Mouse (Mus musculus) thymus, postnatal 25 days (tissue): ENCODE results near the gene Ndufs7.

Experiments
- DNase-seq: peaks from one replicate; pipeline ENCODE4 v3.0.0; 2022

The Ndufs7 gene

GRCm38 (mm10) chr10:80264341-80265148 lies 15.6 kb downstream of the Ndufs7 start:
- peak; percentile 99 for DNase-seq

GRCm38 (mm10) chr10:80265149-80265486 lies 16.2 kb downstream of the Ndufs7 start:
- DNase-seq = no peak

- DNase-seq = no peak
Observed at GRCm38 (mm10) chr10:80270099-80270498, 21.2 kb downstream of the Ndufs7 start.

GRCm38 (mm10) chr10:80270734-80271181 lies 21.8 kb downstream of the Ndufs7 start:
- DNase-seq = no peak

GRCm38 (mm10) chr10:80271186-80271843 lies 22.4 kb downstream of the Ndufs7 start:
- no peak for DNase-seq

- no peak for DNase-seq
Observed at GRCm38 (mm10) chr10:80271870-80272585, 23.1 kb downstream of the Ndufs7 start.

GRCm38 (mm10) chr10:80273847-80274246 lies 24.9 kb downstream of the Ndufs7 start:
- DNase-seq = no peak

- DNase-seq = no peak
Observed at GRCm38 (mm10) chr10:80276238-80276637, 27.3 kb downstream of the Ndufs7 start.

- DNase-seq = no peak
Observed at GRCm38 (mm10) chr10:80278390-80278789, 29.5 kb downstream of the Ndufs7 start.

GRCm38 (mm10) chr10:80279273-80279672 lies 30.4 kb downstream of the Ndufs7 start:
- no peak for DNase-seq

- no peak for DNase-seq
Observed at GRCm38 (mm10) chr10:80281304-80281703, 32.4 kb downstream of the Ndufs7 start.

GRCm38 (mm10) chr10:80281921-80282371 lies 33.0 kb downstream of the Ndufs7 start:
- DNase-seq = no peak

GRCm38 (mm10) chr10:80282481-80283441 lies 33.8 kb downstream of the Ndufs7 start:
- DNase-seq = no peak

GRCm38 (mm10) chr10:80285222-80286070 lies 36.5 kb downstream of the Ndufs7 start:
- DNase-seq = no peak

GRCm38 (mm10) chr10:80288097-80288496 lies 39.2 kb downstream of the Ndufs7 start:
- no peak for DNase-seq

- DNase-seq = no peak
Observed at GRCm38 (mm10) chr10:80288657-80289056, 39.7 kb downstream of the Ndufs7 start.

- peak; percentile 93 for DNase-seq
Observed at GRCm38 (mm10) chr10:80292251-80293146, 43.6 kb downstream of the Ndufs7 start, which contains the start of gene Rps15. Gene Rps15, plus strand, starts transcription at chr10:80292453.

- peak; percentile 25 for DNase-seq
Observed at GRCm38 (mm10) chr10:80293325-80293724, 44.4 kb downstream of the Ndufs7 start.

- no peak for DNase-seq
Observed at GRCm38 (mm10) chr10:80294311-80294710, 45.4 kb downstream of the Ndufs7 start.

GRCm38 (mm10) chr10:80294788-80295303 lies 45.9 kb downstream of the Ndufs7 start:
- DNase-seq = no peak
